Mouse (Mus musculus) MEL (cell line): ENCODE results near the gene Hfe. TPM values are rescaled to one million over a fixed set of nuclear protein-coding genes. Genes with fewer than 3 reads are reported as not detected.
A peak's percentile ranks its signal among the peaks of the same experiment; 100 is the strongest.

ENCODE experiments used
- DNase-seq: peaks from one replicate; pipeline ENCODE4 v3.0.0; 2011; ENCODE audit warnings: low read depth, low spot score
- H3K27ac ChIP-seq: 2 replicates; pipeline ENCODE4 v1.5.1; 2012; ENCODE audit warnings: low read depth, mild to moderate bottlenecking, control low read depth, low read length, moderate library complexity; ENCODE audit not compliant: control insufficient read depth
- H3K27me3 ChIP-seq, 2 experiments: fragments of 150-350 bp in 1 of 2; sonication (generic) in 1 of 2; 2 replicates each; pipeline ENCODE4 v1.6.1; 2012; ENCODE audit warnings: low read length in 2 of 2, mild to moderate bottlenecking in 2 of 2, improper control_type of control experiment in 1 of 2, moderate library complexity in 1 of 2; ENCODE audit not compliant: insufficient read depth in 2 of 2, control insufficient read depth in 1 of 2
- H3K36me3 ChIP-seq, 2 experiments: 2 replicates each; pipeline ENCODE4 v1.6.1; 2012 to 2014; ENCODE audit warnings: low read length in 2 of 2, improper control_type of control experiment in 1 of 2, inconsistent platforms in 1 of 2, mild to moderate bottlenecking in 1 of 2; ENCODE audit not compliant: insufficient read depth in 2 of 2, control insufficient read depth in 1 of 2
- H3K4me1 ChIP-seq, 2 experiments: fragments of 150-350 bp in 1 of 2; sonication (generic) in 1 of 2; 2 replicates each; pipeline ENCODE4 v1.6.1; 2012; ENCODE audit warnings: low read length in 2 of 2, improper control_type of control experiment in 1 of 2, mild to moderate bottlenecking in 1 of 2; ENCODE audit not compliant: insufficient read depth in 2 of 2, control insufficient read depth in 1 of 2
- H3K4me3 ChIP-seq, 2 experiments: fragments of 150-350 bp in 1 of 2; sonication (generic) in 1 of 2; 2 replicates each; pipeline ENCODE4 v1.5.1; 2012; ENCODE audit warnings: low read depth in 2 of 2, low read length in 2 of 2, mild to moderate bottlenecking in 2 of 2, moderate library complexity in 2 of 2, control low read depth in 1 of 2, improper control_type of control experiment in 1 of 2; ENCODE audit not compliant: control insufficient read depth in 1 of 2, insufficient read depth in 1 of 2
- H3K79me2 ChIP-seq: 2 replicates; pipeline ENCODE4 v1.6.1; 2012; ENCODE audit warnings: mild to moderate bottlenecking, low read length, moderate library complexity; ENCODE audit not compliant: control insufficient read depth, poor library complexity, insufficient read depth
- H3K9ac ChIP-seq: 2 replicates; pipeline ENCODE4 v1.6.1; 2012; ENCODE audit warnings: low read depth, mild to moderate bottlenecking, control low read depth, low read length, moderate library complexity; ENCODE audit not compliant: control insufficient read depth, poor library complexity, severe bottlenecking
- H3K9me3 ChIP-seq: fragments of 150-350 bp; sonication (generic); replicated peaks from 2 replicates; pipeline ENCODE4 v1.6.1; 2012; ENCODE audit warnings: mild to moderate bottlenecking, low read length, improper control_type of control experiment, moderate library complexity; ENCODE audit not compliant: insufficient read depth
- E2F4 ChIP-seq: IDR thresholded peaks from 2 replicates; pipeline ENCODE4 v1.6.1; 2011; ENCODE audit warnings: low read depth, low read length, improper control_type of control experiment, borderline replicate concordance
- HCFC1 ChIP-seq: IDR thresholded peaks from 2 replicates; pipeline ENCODE4 v1.6.1; 2012; ENCODE audit warnings: low read depth, mild to moderate bottlenecking, inconsistent platforms, low read length, improper control_type of control experiment, moderate library complexity
- MAFK ChIP-seq: IDR thresholded peaks from 2 replicates; pipeline ENCODE4 v1.6.1; 2011; ENCODE audit warnings: low read depth, mild to moderate bottlenecking, low read length, improper control_type of control experiment, borderline replicate concordance
- MAX ChIP-seq: IDR thresholded peaks from 2 replicates; pipeline ENCODE4 v1.6.1; 2011; ENCODE audit warnings: low read length, improper control_type of control experiment
- NELFE ChIP-seq: IDR thresholded peaks from 2 replicates; pipeline ENCODE4 v1.6.1; 2011; ENCODE audit warnings: low read depth, low read length, improper control_type of control experiment
- POLR2A ChIP-seq, 2 experiments: IDR thresholded peaks; 2 replicates each; pipeline ENCODE4 v1.6.1; 2011 to 2012; ENCODE audit warnings: low read length in 2 of 2, mild to moderate bottlenecking in 2 of 2, control low read depth in 1 of 2, improper control_type of control experiment in 1 of 2, low read depth in 1 of 2, moderate library complexity in 1 of 2; ENCODE audit not compliant: control insufficient read depth in 1 of 2, insufficient read depth in 1 of 2, poor library complexity in 1 of 2
- POLR2AphosphoS5 ChIP-seq: IDR thresholded peaks from 2 replicates; pipeline ENCODE4 v1.6.1; 2012; ENCODE audit warnings: low read depth, borderline replicate concordance, mild to moderate bottlenecking, inconsistent platforms, low read length, moderate library complexity, mixed read lengths
- SIN3A ChIP-seq: IDR thresholded peaks from 2 replicates; pipeline ENCODE4 v1.6.1; 2012; ENCODE audit warnings: low read length, improper control_type of control experiment, inconsistent platforms
- TBP ChIP-seq: IDR thresholded peaks from 2 replicates; pipeline ENCODE4 v1.8.0; 2011; ENCODE audit warnings: low read depth, low read length, improper control_type of control experiment
- TCF12 ChIP-seq: IDR thresholded peaks from 2 replicates; pipeline ENCODE4 v1.6.1; 2014; ENCODE audit warnings: low read depth, mild to moderate bottlenecking, inconsistent platforms, low read length, improper control_type of control experiment, moderate library complexity
- UBTF ChIP-seq: IDR thresholded peaks from 2 replicates; pipeline ENCODE4 v1.6.1; 2012; ENCODE audit warnings: low read depth, mild to moderate bottlenecking, inconsistent platforms, low read length, improper control_type of control experiment, moderate library complexity, borderline replicate concordance; ENCODE audit not compliant: insufficient read depth
- USF1 ChIP-seq: IDR thresholded peaks from 2 replicates; pipeline ENCODE4 v1.6.1; 2014; ENCODE audit warnings: low read depth, mild to moderate bottlenecking, inconsistent platforms, low read length, improper control_type of control experiment, moderate library complexity
- ZC3H11A ChIP-seq: IDR thresholded peaks from 2 replicates; pipeline ENCODE4 v1.6.1; 2012; ENCODE audit warnings: low read depth, mild to moderate bottlenecking, inconsistent platforms, low read length, improper control_type of control experiment
- ZNF384 ChIP-seq: IDR thresholded peaks from 2 replicates; pipeline ENCODE4 v1.6.1; 2012; ENCODE audit warnings: low read depth, mild to moderate bottlenecking, inconsistent platforms, low read length, improper control_type of control experiment
- polyA plus RNA-seq, 2 experiments: library from polyadenylated mRNA; stranded (reverse) in 1 of 2; unstranded in 1 of 2; fragments of >175 nt in 1 of 2; fragments of >200 nt in 1 of 2; gene quantifications; 2 replicates each; pipeline versions ENCODE4 v1.2.1 to v1.2.4; 2012; ENCODE audit warnings: low replicate concordance in 2 of 2, low read depth in 1 of 2; ENCODE audit not compliant: insufficient read length in 2 of 2, insufficient read depth in 1 of 2, missing spikeins in 1 of 2
- total RNA-seq: library from RNA; depleted of rRNA; stranded (reverse); fragments of 300-350 nt; gene quantifications from 2 replicates; pipeline ENCODE4 v1.2.3, GENCODE M21; 2012

The Hfe gene
- total and polyA plus RNA-seq, 3 experiments: not detected

DNA sequence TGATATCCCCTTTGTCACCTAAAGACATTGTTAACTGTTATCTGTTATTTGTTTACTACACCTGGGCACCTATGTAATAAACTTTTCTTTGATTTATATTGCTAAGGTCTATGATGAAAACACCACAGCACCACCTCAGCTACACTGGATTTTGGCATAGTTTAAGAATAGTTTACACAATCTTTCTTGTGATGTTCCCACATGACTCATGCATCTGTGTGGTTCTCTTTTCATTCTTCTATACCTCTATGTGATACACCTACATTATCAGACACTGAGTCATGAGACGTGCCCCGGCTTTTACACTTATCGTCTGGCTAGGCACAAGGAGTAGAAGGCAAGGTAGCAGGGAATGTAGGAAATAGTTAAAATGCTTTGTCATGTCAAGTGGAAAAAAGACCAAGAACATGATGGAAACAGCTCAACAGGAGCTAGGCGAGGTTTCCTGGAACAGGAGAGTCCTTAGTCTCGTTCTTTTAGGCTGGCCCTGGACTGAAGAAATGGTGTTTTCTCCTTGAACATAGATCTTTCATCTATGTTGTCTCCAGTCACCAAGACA is 39.0 kb upstream of the Hfe start:
- Histone ChIP-seq H3K9ac (peak overlapping the region; percentile 36), H3K9me3 (no peaks in the 10 kb centered on the region), H3K4me3 (no peak overlapping the region), H3K79me2 (no peaks in the 10 kb centered on the region; the same call in 1 of the 2 replicates), H3K27ac (peak overlapping the region; percentile 82), H3K36me3 (peaks cover 0 to 47% of the 10 kb centered on the region in 2 experiments; a peak in 2 of 4 replicates), H3K4me1 (peaks cover 0 to 16% of the 10 kb centered on the region in 2 experiments; a peak in 2 of 4 replicates), H3K27me3 (no peaks in the 10 kb centered on the region)
- no peak for TF ChIP-seq USF1
- TF ChIP-seq UBTF: no peak
- no peak for TF ChIP-seq MAX
- no peak for TF ChIP-seq E2F4
- no peak for TF ChIP-seq ZC3H11A
- TF ChIP-seq HCFC1: no peak
- TF ChIP-seq SIN3A: no peak
- no peak for TF ChIP-seq ZNF384
- TF ChIP-seq NELFE: no peak
- peak; percentile 70 for DNase-seq

DNA sequence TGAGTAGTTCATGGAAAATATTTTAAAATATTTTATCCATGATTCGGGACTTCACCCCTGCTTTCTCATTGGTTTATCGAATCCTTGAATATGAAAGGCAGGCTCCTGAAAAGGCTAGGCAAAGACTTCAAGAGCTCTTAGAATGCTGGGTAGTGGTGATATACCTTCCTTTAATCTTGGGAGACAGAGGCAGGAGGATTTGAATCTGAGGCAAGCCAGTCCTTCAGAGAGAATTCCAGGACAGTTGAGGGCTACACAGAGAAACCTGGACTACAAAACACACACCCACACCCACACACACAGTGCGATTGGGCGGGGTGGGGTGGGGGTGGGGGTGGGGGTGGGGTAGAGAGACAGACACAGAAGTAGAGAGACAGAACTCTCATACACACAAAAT is 37.2 kb upstream of the Hfe start:
- H3K9me3 ChIP-seq: no peaks in the 10 kb centered on the region
- no peak for TF ChIP-seq MAFK
- TF ChIP-seq TBP: no peak
- H3K79me2 ChIP-seq: peaks cover 1% of the 10 kb centered on the region; the same call in 1 of the 2 replicates
- H3K27me3 ChIP-seq: no peaks in the 10 kb centered on the region
- peak overlapping the region; percentile 99 for H3K27ac ChIP-seq
- H3K4me1 ChIP-seq: peaks cover 0 to 16% of the 10 kb centered on the region in 2 experiments; a peak in 2 of 4 replicates
- H3K9ac ChIP-seq: peak overlapping the region; percentile 85
- H3K4me3 ChIP-seq: peak overlapping the region; percentile 2 to 17; a peak in 3 of 4 replicates
- peaks cover 0 to 40% of the 10 kb centered on the region in 2 experiments; a peak in 2 of 4 replicates for H3K36me3 ChIP-seq
- peak; percentile 77 for DNase-seq

DNA sequence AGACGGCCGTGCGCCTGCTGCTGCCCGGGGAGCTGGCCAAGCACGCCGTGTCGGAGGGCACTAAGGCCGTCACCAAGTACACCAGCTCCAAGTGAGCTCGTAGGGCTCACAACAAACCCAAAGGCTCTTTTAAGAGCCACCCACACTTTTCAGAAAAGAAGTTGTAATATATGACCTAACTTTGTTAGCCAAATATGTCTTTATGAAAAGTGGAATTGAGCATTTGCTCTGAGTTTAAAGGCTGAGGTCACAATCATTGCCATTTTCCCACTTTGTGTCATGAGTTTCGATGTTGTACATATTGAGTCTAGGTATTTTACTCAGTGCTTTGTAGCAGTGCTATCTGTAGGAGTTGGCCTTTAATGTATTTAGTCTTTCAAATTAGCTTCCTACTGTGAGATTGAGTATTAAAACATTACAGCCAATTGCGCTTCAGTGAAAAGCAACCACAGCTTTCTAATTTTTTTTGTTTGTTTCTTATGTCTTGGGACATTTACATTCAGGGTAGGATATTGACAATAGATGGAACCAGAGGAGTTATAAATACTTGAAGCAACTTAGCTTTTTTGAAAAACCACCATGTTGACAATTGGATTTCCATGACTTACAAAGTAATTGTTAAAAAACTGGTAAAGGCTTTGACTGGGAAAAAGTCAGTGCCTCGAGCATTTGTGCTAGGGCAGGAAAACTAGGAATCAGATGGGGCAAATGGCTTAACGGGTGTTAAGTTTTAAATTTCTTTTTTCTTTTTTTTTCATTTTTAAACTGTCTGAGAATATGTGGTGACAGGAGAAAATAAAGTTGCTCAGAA is 36.6 kb upstream of the Hfe start:
- peak; percentile 86 for DNase-seq
- peaks cover 1% of the 10 kb centered on the region; the same call in 1 of the 2 replicates for H3K79me2 ChIP-seq
- H3K36me3 ChIP-seq: peaks cover 0 to 40% of the 10 kb centered on the region in 2 experiments; a peak in 2 of 4 replicates
- peak overlapping the region; percentile 2 to 17; a peak in 2 of 4 replicates for H3K4me3 ChIP-seq
- no peaks in the 10 kb centered on the region for H3K27me3 ChIP-seq
- H3K27ac ChIP-seq: peak overlapping the region; percentile 99
- H3K9ac ChIP-seq: peak overlapping the region; percentile 81
- peaks cover 0 to 16% of the 10 kb centered on the region in 2 experiments; a peak in 2 of 4 replicates for H3K4me1 ChIP-seq
- no peaks in the 10 kb centered on the region for H3K9me3 ChIP-seq
- TF ChIP-seq POLR2AphosphoS5 (peak; percentile 98; the same call in 1 of the 2 replicates), TCF12 (no peak), POLR2A (IDR thresholded peaks at IDR 0.05; ENCODE audit: control insufficient read depth in 1 of 2, insufficient read depth in 1 of 2, low read depth in 1 of 2, low read length in 2 of 2, poor library complexity in 1 of 2) (peak; percentile 90 to 99), E2F4 (no peak), USF1 (no peak)
